Mouse (Mus musculus): ENCODE data around the gene Lrrc37a.

DNA sequence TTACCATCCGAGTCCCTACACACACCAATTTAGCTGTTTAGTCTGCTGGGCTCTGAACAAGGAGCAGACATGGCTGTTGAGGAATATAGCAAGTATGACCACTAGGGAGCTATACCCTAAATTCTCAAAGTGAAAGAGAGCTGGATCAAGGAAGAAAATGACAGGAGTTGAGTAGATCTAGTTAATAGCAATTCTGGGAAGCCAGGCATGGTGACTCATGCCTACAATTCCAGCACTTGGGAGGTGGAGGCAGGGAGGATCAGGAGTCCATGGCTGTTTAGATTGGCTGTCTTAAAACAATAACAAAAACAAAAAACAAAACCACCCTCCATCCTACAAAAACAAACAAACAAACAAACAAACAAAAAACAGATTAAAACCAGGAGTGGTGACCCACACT, 93.1 kb downstream of the Lrrc37a start:
- TF ChIP-seq CTCF (IDR thresholded peaks at IDR 0.05; ENCODE audit: insufficient read depth, low read depth, low read length), result no peak
- no peak for TF ChIP-seq POLR2A (IDR thresholded peaks at IDR 0.05; ENCODE audit: insufficient read depth, low read depth, low read length)

Data from olfactory bulb, adult 2 months (tissue).